Mouse (Mus musculus) forebrain, embryonic 12.5 days (tissue): ENCODE data around the gene Gng12. TPM values are rescaled to one million over a fixed set of nuclear protein-coding genes. Genes with fewer than 3 reads are reported as not detected.
A peak's percentile ranks its signal among the peaks of the same experiment; 100 is the strongest.
"Not testable (repeated sequence)": the region's sequence is repeated elsewhere in the genome, so short reads cannot be mapped to it uniquely, and the experiment has no call there.

ENCODE experiments used
- ATAC-seq: fragments of 200-750 bp; cut with Nextera tagmentation; 2 replicates; pipeline ENCODE4 v1.8.0; 2017; ENCODE audit warnings: moderate TSS enrichment; ENCODE audit not compliant: low FRiP score
- H3K27ac ChIP-seq: fragments of 300-500 bp; sonication (generic); 2 replicates; pipeline ENCODE4 v1.5.1; 2016; ENCODE audit warnings: mild to moderate bottlenecking
- H3K27me3 ChIP-seq: fragments of 300-500 bp; sonication (generic); 2 replicates; pipeline ENCODE4 v1.6.1; 2016; ENCODE audit warnings: mild to moderate bottlenecking
- H3K36me3 ChIP-seq: fragments of 300-500 bp; sonication (generic); replicated peaks from 2 replicates; pipeline ENCODE4 v1.6.1; 2016; ENCODE audit warnings: mild to moderate bottlenecking
- H3K4me1 ChIP-seq: fragments of 300-500 bp; sonication (generic); 2 replicates; pipeline ENCODE4 v1.6.1; 2016
- H3K4me2 ChIP-seq: fragments of 300-500 bp; sonication (generic); 2 replicates; pipeline ENCODE4 v1.6.1; 2016; ENCODE audit warnings: mild to moderate bottlenecking, moderate library complexity
- H3K4me3 ChIP-seq: fragments of 300-500 bp; sonication (generic); replicated peaks from 2 replicates; pipeline ENCODE4 v1.5.1; 2016; ENCODE audit warnings: mild to moderate bottlenecking
- H3K9ac ChIP-seq: fragments of 300-500 bp; sonication (generic); 2 replicates; pipeline ENCODE4 v1.6.1; 2016; ENCODE audit warnings: mild to moderate bottlenecking
- H3K9me3 ChIP-seq: fragments of 300-500 bp; sonication (generic); 2 replicates; pipeline ENCODE4 v1.6.1; 2016
- WGBS: fragments of 180-500 bp; shearing (Covaris S2); methylation state at CpG from one replicate; pipeline ENCODE4 v1.1.7; 2016; 5-methylcytosine and 5-hydroxymethylcytosine counted together
- polyA plus RNA-seq: library from polyadenylated mRNA; unstranded; fragments of >200 nt; fragmentation: Nextera tagmentation; extraction: Ambion mirVana; gene quantifications from 2 replicates; pipeline ENCODE4 v1.2.1, GENCODE M21; 2016

Gene Gng12
- polyA plus RNA-seq, 1 experiment from 2014 or later: 34.4 TPM

- Histone ChIP-seq H3K27ac (no peak overlapping the region), H3K27me3 (peaks cover 6% of the 10 kb centered on the region; the same call in 1 of the 2 replicates), H3K36me3 (no peaks in the 10 kb centered on the region), H3K4me2 (no peak overlapping the region), H3K9ac (no peak overlapping the region), H3K4me1 (peaks cover 9% of the 10 kb centered on the region), H3K4me3 (no peak overlapping the region), H3K9me3 (no peaks in the 10 kb centered on the region)
- no peak for ATAC-seq
- 72% methylated on average over 3 of the region's 3 CpGs for WGBS
Observed at GRCm38 (mm10) chr6:67026661-67027060, 130.5 kb downstream of the Gng12 start.

- 80% methylated on average over 9 of the region's 9 CpGs for WGBS
- no peaks in the 10 kb centered on the region for H3K36me3 ChIP-seq
- peaks cover 6% of the 10 kb centered on the region; the same call in 1 of the 2 replicates for H3K27me3 ChIP-seq
- H3K4me1 ChIP-seq: peaks cover 9% of the 10 kb centered on the region
- no peak overlapping the region for H3K4me2 ChIP-seq
- no peak overlapping the region for H3K27ac ChIP-seq
- H3K9me3 ChIP-seq: no peaks in the 10 kb centered on the region
- ATAC-seq: no peak
- H3K9ac ChIP-seq: no peak overlapping the region
- H3K4me3 ChIP-seq: no peak overlapping the region
Observed at GRCm38 (mm10) chr6:67027438-67028142, 131.4 kb downstream of the Gng12 start.

- H3K36me3 ChIP-seq: no peaks in the 10 kb centered on the region
- peaks cover 15% of the 10 kb centered on the region for H3K4me1 ChIP-seq
- ATAC-seq: peak; percentile 57; the same call in 1 of the 2 replicates
- H3K9me3 ChIP-seq: no peaks in the 10 kb centered on the region
- no peak overlapping the region for H3K4me2 ChIP-seq
- H3K4me3 ChIP-seq: no peak overlapping the region
- H3K27me3 ChIP-seq: peaks cover 6% of the 10 kb centered on the region; the same call in 1 of the 2 replicates
- H3K9ac ChIP-seq: no peak overlapping the region
- no peak overlapping the region for H3K27ac ChIP-seq
- 33% methylated on average over 5 of the region's 5 CpGs for WGBS
Observed at GRCm38 (mm10) chr6:67029312-67029950, 133.2 kb downstream of the Gng12 start.

- peaks cover 10% of the 10 kb centered on the region; the same call in 1 of the 2 replicates for H3K27me3 ChIP-seq
- H3K36me3 ChIP-seq: no peaks in the 10 kb centered on the region
- H3K27ac ChIP-seq: no peak overlapping the region
- H3K9me3 ChIP-seq: no peaks in the 10 kb centered on the region
- H3K4me3 ChIP-seq: no peak overlapping the region
- H3K9ac ChIP-seq: no peak overlapping the region
- peak overlapping the region; percentile 4; the same call in 1 of the 2 replicates for H3K4me2 ChIP-seq
- peaks cover 19% of the 10 kb centered on the region for H3K4me1 ChIP-seq
- no peak for ATAC-seq
- WGBS: 17% methylated on average over 3 of the region's 3 CpGs
Observed at GRCm38 (mm10) chr6:67029987-67030386, 133.8 kb downstream of the Gng12 start.

GRCm38 (mm10) chr6:67030416-67030815 lies 134.2 kb downstream of the Gng12 start:
- no peak overlapping the region for H3K27ac ChIP-seq
- H3K9me3 ChIP-seq: no peaks in the 10 kb centered on the region
- H3K4me1 ChIP-seq: peaks cover 21% of the 10 kb centered on the region
- WGBS: 3% methylated on average over 2 of the region's 2 CpGs
- H3K4me2 ChIP-seq: peak overlapping the region; percentile 4; the same call in 1 of the 2 replicates
- no peak overlapping the region for H3K9ac ChIP-seq
- peaks cover 10% of the 10 kb centered on the region; the same call in 1 of the 2 replicates for H3K27me3 ChIP-seq
- no peak overlapping the region for H3K4me3 ChIP-seq
- ATAC-seq: no peak
- no peaks in the 10 kb centered on the region for H3K36me3 ChIP-seq

- 29% methylated on average over 5 of the region's 5 CpGs for WGBS
- no peak overlapping the region for H3K9ac ChIP-seq
- H3K36me3 ChIP-seq: no peaks in the 10 kb centered on the region
- no peak for ATAC-seq
- peaks cover 25% of the 10 kb centered on the region for H3K4me1 ChIP-seq
- peaks cover 10% of the 10 kb centered on the region; the same call in 1 of the 2 replicates for H3K27me3 ChIP-seq
- no peaks in the 10 kb centered on the region for H3K9me3 ChIP-seq
- no peak overlapping the region for H3K4me2 ChIP-seq
- no peak overlapping the region for H3K27ac ChIP-seq
- no peak overlapping the region for H3K4me3 ChIP-seq
Observed at GRCm38 (mm10) chr6:67030846-67031245, 134.6 kb downstream of the Gng12 start.

- H3K36me3 ChIP-seq, ATAC-seq, H3K4me2 ChIP-seq, H3K9me3 ChIP-seq, H3K9ac ChIP-seq, H3K27ac ChIP-seq, H3K4me3 ChIP-seq: not testable (repeated sequence)
- H3K27me3 ChIP-seq: peaks cover 10% of the 10 kb centered on the region; the same call in 1 of the 2 replicates
- H3K4me1 ChIP-seq: peaks cover 27% of the 10 kb centered on the region
Observed at GRCm38 (mm10) chr6:67032551-67032950, 136.4 kb downstream of the Gng12 start.

GRCm38 (mm10) chr6:67032972-67033371 lies 136.8 kb downstream of the Gng12 start:
- peaks cover 27% of the 10 kb centered on the region for H3K4me1 ChIP-seq
- H3K9ac ChIP-seq, H3K36me3 ChIP-seq, H3K4me2 ChIP-seq, H3K27ac ChIP-seq, H3K4me3 ChIP-seq, ATAC-seq, H3K9me3 ChIP-seq: not testable (repeated sequence)
- peaks cover 10% of the 10 kb centered on the region; the same call in 1 of the 2 replicates for H3K27me3 ChIP-seq
- 91% methylated on average over 3 of the region's 4 CpGs for WGBS

GRCm38 (mm10) chr6:67033604-67034003 lies 137.4 kb downstream of the Gng12 start:
- Histone ChIP-seq H3K36me3 (no peaks in the 10 kb centered on the region), H3K4me2 (no peak overlapping the region), H3K4me1 (peaks cover 27% of the 10 kb centered on the region), H3K9ac (no peak overlapping the region), H3K4me3 (no peak overlapping the region), H3K27me3 (peaks cover 10% of the 10 kb centered on the region; the same call in 1 of the 2 replicates), H3K27ac (no peak overlapping the region), H3K9me3 (no peaks in the 10 kb centered on the region)
- ATAC-seq: no peak
- 76% methylated on average over 4 of the region's 4 CpGs for WGBS

- H3K36me3 ChIP-seq: no peaks in the 10 kb centered on the region
- peaks cover 10% of the 10 kb centered on the region; the same call in 1 of the 2 replicates for H3K27me3 ChIP-seq
- peaks cover 27% of the 10 kb centered on the region for H3K4me1 ChIP-seq
- H3K4me2 ChIP-seq: peak overlapping the region; percentile 29; the same call in 1 of the 2 replicates
- 45% methylated on average over 7 of the region's 7 CpGs for WGBS
- no peak overlapping the region; the same call in 1 of the 2 replicates for H3K4me3 ChIP-seq
- no peak overlapping the region for H3K9ac ChIP-seq
- no peaks in the 10 kb centered on the region for H3K9me3 ChIP-seq
- no peak overlapping the region for H3K27ac ChIP-seq
- ATAC-seq: no peak
Observed at GRCm38 (mm10) chr6:67034331-67035130, 138.3 kb downstream of the Gng12 start.

GRCm38 (mm10) chr6:67035388-67036299 lies 139.4 kb downstream of the Gng12 start:
- H3K36me3 ChIP-seq: no peaks in the 10 kb centered on the region
- H3K9ac ChIP-seq: peak overlapping the region; percentile 91
- H3K27me3 ChIP-seq: peaks cover 10% of the 10 kb centered on the region; the same call in 1 of the 2 replicates
- peaks cover 21% of the 10 kb centered on the region for H3K4me1 ChIP-seq
- no peak for ATAC-seq
- WGBS: 7% methylated on average over 19 of the region's 19 CpGs
- no peaks in the 10 kb centered on the region for H3K9me3 ChIP-seq
- H3K27ac ChIP-seq: no peak overlapping the region
- H3K4me2 ChIP-seq: peak overlapping the region; percentile 68
- H3K4me3 ChIP-seq: peak overlapping the region; percentile 76
